Mouse (Mus musculus) 3T3-L1 (cell line): ENCODE measurements around the gene Nt5dc1.
A peak's percentile ranks its signal among the peaks of the same experiment; 100 is the strongest.
"Not testable (repeated sequence)": the region's sequence is repeated elsewhere in the genome, so short reads cannot be mapped to it uniquely, and the experiment has no call there.

Experiments used
- DNase-seq: peaks from one replicate; pipeline ENCODE4 v3.0.0-alpha.2; 2015; ENCODE audit warnings: low read depth, low spot score

Nt5dc1 gene

DNA sequence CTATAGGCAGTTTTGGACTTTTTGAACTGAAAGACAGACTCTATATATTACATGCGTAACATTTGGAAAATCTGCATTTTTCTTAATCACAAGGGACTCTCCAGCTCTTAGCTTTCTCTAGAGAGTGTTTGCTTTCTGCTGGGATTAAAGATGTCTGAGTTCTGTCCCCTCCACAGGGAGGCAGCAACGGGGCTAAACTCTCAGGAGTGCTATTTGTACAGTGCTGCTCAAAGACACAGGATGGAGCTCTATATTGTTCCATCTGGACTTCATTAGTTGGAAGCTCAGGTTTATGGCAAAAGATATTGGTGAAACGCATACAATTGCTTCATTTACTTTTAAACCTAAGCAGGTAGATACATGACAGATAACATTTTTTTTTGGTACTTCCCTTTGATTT lies 105.8 kb downstream of the Nt5dc1 start:
- peak; percentile 18 for DNase-seq

- DNase-seq = no peak
Observed at GRCm38 (mm10) chr10:34309915-34310685, 108.3 kb downstream of the Nt5dc1 start.

- peak; percentile 60 for DNase-seq
Observed at GRCm38 (mm10) chr10:34307070-34307469, 111.3 kb downstream of the Nt5dc1 start.

DNA sequence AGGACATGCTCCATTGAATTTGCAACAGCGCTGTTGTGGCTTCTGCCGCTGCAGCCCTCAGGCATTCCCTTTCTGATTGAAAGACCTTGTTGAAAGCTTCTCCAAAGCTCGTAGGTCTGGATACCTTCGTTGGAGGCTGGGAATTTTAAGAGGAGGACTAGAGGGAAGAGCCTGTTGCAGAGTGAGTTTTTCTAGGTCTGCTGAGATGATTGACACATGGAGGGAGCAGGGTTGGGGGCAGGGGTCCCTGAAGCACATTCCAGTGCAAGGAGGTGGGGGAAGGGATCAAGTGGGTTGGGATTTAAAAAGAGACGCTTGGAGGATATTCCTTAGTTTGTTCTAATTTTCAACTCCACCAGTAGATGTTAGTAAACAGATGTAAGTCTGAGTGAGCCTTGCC lies 118.0 kb downstream of the Nt5dc1 start:
- DNase-seq = no peak

DNA sequence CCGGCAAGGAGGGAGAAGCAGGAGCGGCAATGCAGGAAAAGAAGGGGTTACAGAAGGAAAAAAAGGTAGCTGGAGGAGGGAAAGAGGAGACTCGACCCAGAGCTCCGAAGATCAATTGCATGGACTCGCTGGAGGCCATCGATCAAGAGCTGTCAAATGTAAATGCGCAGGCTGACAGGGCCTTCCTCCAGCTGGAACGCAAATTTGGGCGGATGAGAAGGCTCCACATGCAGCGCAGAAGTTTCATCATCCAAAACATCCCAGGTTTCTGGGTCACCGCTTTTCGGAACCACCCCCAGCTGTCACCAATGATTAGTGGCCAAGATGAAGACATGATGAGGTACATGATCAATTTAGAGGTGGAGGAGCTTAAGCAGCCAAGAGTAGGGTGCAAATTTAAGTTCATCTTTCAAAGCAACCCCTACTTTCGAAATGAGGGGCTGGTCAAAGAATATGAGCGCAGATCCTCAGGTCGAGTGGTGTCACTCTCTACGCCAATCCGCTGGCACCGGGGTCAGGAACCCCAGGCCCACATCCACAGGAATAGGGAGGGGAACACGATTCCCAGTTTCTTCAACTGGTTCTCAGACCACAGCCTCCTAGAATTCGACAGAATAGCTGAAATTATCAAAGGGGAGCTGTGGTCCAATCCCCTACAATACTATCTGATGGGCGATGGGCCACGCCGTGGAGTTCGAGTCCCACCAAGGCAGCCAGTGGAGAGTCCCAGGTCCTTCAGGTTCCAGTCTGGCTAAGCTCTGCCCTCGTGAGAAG lies 120.2 kb downstream of the Nt5dc1 start:
- no peak for DNase-seq

DNA sequence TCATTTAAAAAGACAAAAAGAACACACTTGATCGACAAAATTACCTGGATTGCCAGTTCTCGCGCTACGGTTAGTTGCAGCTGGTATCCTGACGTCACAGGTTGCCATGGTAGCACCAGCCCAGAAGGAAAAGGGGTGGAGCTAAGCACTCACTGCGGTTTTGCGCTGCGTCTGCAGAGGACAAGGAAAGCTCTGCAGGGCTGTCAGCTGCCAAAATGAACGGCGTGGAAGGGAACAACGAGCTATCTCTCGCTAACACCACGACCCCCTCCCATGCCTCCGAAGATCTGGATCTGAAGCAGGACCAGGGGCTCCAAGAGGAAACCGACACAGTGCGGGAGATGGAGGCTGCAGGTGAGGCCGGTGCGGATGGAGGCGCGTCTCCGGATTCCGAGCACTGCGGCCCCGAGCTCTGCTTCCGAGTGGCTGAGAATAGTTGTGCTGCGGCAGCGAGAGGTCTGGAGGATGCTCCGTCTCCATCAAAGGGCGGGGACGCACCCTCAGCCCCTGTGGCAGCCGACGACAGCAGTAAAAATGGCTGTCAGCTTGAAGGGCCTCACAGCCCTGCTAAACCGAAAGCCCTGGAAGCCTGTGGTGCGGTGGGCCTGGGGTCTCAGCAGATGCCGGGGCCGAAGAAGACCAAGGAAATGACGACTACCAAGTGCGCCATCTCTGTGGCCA lies 120.9 kb downstream of the Nt5dc1 start, which contains the start of gene Tspyl4:
Gene Tspyl4, plus strand, starts transcription at position 144 of the 681 bp plus-strand sequence.
- peak; percentile 98 for DNase-seq

DNA sequence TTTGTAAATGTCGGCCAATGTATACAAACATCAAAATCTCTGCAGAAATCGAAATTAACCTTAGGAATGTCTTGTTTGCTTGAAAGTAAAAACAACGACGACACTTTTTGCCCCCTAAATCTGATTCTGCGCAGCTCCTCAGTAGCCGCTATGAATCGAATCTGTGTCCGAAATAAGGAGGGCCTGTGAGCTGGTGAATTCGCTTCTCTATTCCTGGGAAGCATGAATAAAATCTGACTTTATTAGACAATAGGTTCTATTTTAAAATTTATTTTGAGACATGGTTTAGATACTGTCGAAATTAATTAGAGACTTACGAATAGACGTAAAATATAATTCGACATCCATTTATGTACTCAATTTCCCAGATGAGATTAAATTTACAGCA lies 121.4 kb downstream of the Nt5dc1 start:
- no peak for DNase-seq

DNA sequence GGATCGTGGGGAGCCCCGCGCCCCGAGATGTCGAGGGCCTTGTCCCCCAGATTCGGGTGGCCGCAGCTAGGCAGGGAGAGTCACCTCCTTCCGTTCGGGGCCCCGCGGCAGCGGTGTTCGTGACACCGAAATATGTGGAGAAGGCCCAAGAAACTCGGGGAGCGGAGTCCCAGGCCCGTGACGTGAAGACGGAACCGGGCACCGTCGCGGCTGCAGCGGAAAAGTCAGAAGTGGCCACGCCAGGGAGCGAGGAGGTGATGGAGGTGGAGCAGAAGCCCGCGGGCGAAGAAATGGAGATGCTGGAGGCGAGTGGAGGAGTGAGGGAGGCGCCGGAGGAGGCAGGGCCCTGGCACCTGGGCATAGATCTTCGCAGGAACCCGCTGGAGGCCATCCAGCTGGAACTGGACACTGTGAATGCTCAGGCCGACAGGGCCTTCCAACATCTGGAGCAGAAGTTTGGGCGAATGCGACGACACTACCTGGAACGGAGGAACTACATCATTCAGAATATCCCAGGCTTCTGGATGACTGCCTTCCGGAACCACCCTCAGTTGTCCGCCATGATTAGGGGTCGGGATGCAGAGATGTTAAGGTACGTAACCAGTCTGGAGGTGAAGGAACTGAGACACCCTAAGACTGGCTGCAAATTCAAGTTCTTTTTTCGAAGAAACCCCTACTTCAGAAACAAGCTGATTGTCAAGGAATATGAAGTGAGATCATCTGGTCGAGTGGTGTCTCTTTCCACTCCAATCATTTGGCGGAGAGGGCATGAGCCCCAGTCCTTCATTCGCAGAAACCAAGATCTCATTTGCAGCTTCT lies 135.7 kb downstream of the Nt5dc1 start:
- DNase-seq = peak; percentile 64

- peak; percentile 98 for DNase-seq
Observed at GRCm38 (mm10) chr10:34281962-34282388, 136.4 kb downstream of the Nt5dc1 start, which contains the start of gene Tspyl1. Tspyl1 (plus strand) TSS chr10:34282190.

DNA sequence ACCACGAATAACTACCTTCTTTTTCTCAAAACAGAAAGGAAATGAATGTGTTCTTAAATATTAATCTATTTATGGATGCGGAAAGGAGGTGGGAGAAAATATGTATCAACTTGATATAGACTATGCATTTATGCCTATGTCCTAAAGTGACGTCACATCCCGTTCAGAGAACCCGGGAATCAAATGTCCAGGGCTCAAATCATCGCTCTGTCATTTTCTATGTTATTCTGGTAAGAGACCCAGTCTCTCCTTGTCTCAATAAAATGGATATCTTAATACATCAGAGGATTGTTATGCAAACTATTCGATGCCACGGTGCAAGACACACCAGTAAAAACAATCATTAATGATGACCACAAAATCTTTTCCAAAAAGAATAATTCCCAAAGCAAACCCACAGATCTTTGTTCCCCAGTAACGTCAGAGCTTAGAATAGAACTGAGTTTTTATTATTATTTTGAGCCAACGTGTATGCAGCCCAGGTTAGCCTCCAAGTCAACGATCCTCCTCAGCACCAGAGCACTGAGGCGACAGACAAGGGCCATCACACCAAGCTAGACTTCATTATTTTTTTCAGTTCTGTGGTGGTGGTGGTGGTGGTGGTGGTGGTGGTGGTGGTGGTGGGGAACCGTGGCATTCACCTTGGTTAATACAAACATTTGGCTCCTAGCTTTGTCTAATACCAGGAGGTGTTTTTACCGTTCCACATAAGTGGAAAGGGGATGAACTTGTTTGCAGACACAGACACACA lies 137.0 kb downstream of the Nt5dc1 start:
- DNase-seq = peak; percentile 71

- DNase-seq = peak; percentile 90
Observed at GRCm38 (mm10) chr10:34280591-34281175, 137.7 kb downstream of the Nt5dc1 start.

- peak; percentile 38 for DNase-seq
Observed at GRCm38 (mm10) chr10:34271681-34272080, 146.7 kb downstream of the Nt5dc1 start.

- peak; percentile 22 for DNase-seq
Observed at GRCm38 (mm10) chr10:34267312-34268070, 150.9 kb downstream of the Nt5dc1 start.

GRCm38 (mm10) chr10:34265106-34265505 lies 153.2 kb downstream of the Nt5dc1 start:
- no peak for DNase-seq

- DNase-seq = not testable (repeated sequence)
Observed at GRCm38 (mm10) chr10:34252833-34253232, 165.5 kb downstream of the Nt5dc1 start.

DNA sequence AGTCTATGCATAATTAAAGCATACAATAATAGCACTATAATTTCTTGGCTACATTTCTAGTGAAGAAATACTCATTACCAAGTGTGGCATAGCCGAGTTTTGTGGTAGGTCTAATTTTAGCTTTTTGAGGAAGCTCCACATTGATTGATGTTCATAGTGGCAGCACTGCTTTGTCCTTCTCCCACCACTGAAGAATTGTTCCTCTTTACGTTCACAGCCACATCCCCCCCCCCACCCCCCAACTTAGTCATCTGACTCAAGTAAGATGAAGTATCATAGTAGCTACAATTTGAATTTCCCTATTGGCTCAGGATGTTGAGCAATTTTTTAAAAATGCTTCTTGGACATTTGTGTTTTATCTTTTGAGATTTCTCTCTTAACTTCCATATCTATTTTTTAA lies 168.8 kb downstream of the Nt5dc1 start:
- no peak for DNase-seq

- no peak for DNase-seq
Observed at GRCm38 (mm10) chr10:34247757-34248156, 170.6 kb downstream of the Nt5dc1 start.

DNA sequence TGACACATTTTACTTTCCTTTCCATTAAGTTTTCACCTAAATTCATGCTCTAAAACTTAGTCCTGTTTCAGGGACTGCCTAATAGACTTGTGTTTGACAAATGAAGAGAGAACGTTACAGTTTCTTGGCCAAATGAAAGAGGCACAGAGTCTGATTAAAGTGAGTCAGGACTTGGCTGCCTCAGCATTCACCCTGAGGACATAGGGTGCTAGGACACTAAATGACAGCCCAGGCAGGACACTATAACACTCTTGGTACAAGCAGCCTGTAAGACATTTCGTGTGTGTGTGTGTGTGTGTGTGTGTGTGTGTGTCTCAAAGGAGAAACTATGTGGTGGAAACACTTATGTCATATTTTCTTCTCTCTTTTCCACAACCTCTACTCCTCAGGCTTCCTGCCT lies 172.2 kb downstream of the Nt5dc1 start:
- peak; percentile 10 for DNase-seq

DNA sequence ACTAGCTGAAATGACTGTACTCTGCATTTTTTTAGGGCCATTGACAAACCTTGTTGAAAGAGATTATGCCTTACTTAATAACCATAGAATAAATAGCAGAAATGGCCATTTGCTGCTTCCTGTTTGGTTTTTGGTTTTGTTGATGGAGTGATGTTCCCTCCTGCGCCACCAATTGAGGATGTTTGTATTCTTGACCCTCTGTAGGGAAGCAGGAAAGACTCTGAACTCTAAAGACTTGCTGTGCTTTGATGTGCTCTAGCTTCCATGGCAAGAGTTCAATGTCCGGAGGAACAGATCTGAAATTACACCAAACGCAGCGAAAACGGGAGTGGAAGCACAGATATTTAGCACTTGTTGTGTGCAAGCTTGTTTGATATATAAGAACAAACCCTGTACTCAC lies 173.6 kb downstream of the Nt5dc1 start:
- no peak for DNase-seq
